In genomic region chr19:10341152-10341551, GRCm38 (mm10) we compare ENCODE assay signal across 8 mouse cellular contexts. TPM values are rescaled to one million over a fixed set of nuclear protein-coding genes. Genes with fewer than 3 reads are reported as not detected.
DNase-seq lines count a peak whose midpoint lies in the region; ATAC-seq and TF ChIP-seq lines count a peak whose summit lies in the region.

No protein-coding gene starts in this region.

- no peaks in the 10 kb centered on the region for H3K9me3 ChIP-seq in liver, embryonic 12.5 days (replicated peaks)

- H3K4me2 ChIP-seq in liver, embryonic 12.5 days = no peak overlapping the region

- peaks cover 53% of the 10 kb centered on the region for H3K27me3 ChIP-seq in liver, embryonic 12.5 days (replicated peaks)
- no peaks in the 10 kb centered on the region for H3K27me3 ChIP-seq in liver, adult 2 months (ENCODE audit: control insufficient read depth, insufficient read depth, low read length)

- 18% methylated on average over 11 of the region's 11 CpGs for WGBS in liver, embryonic 12.5 days (ENCODE audit: insufficient replicate concordance)
- 22% methylated on average over 11 of the region's 11 CpGs for WGBS in liver, adult 2 months

- DNase-seq in liver = peak; percentile 58
- peak; percentile 73 for DNase-seq in adrenal gland, postnatal 10 days
- peak; percentile 72 for DNase-seq in embryo, embryonic 9.5 days (ENCODE audit: extremely low spot score)
- peak; percentile 56 to 61 for DNase-seq in heart, postnatal 14 days
- DNase-seq in liver, adult 2 months (ENCODE audit: extremely low read depth, low read depth, low spot score) = no peak
- peak; percentile 80 for DNase-seq in retina, postnatal 1 day
- no peak for DNase-seq in Muller cell, postnatal 12 days (ENCODE audit: inconsistent ontology term)

- no peak for ATAC-seq in liver, embryonic 12.5 days

- H3K27ac ChIP-seq in liver, embryonic 12.5 days = no peak overlapping the region
- no peak overlapping the region for H3K27ac ChIP-seq in liver, adult 2 months (replicated peaks; ENCODE audit: insufficient read depth, low read depth, low read length)

- no peaks in the 10 kb centered on the region for H3K79me2 ChIP-seq in liver, adult 2 months (ENCODE audit: control insufficient read depth, insufficient read depth, low read length)

- H3K36me3 ChIP-seq in liver, embryonic 12.5 days = no peaks in the 10 kb centered on the region
- no peaks in the 10 kb centered on the region for H3K36me3 ChIP-seq in liver, adult 2 months (ENCODE audit: control insufficient read depth, insufficient read depth, low read length)

- no peak overlapping the region for H3K4me3 ChIP-seq in liver, embryonic 12.5 days
- no peak overlapping the region for H3K4me3 ChIP-seq in liver, adult 2 months (ENCODE audit: insufficient read depth, low read depth, low read length)

- no peak overlapping the region for H3K9ac ChIP-seq in liver, embryonic 12.5 days
- H3K9ac ChIP-seq in liver, adult 2 months (ENCODE audit: low read depth, low read length) = no peak overlapping the region

- TF ChIP-seq POLR2A in liver, adult 2 months (IDR thresholded peaks at IDR 0.05; ENCODE audit: extremely low read depth, insufficient read depth, low read length) = no peak

- H3K4me1 ChIP-seq in liver, embryonic 12.5 days = no peaks in the 10 kb centered on the region
- no peaks in the 10 kb centered on the region for H3K4me1 ChIP-seq in liver, adult 2 months (ENCODE audit: control insufficient read depth, insufficient read depth, low read length)

- peak; percentile 82 for TF ChIP-seq CTCF in liver, adult 2 months (IDR thresholded peaks at IDR 0.05; ENCODE audit: low read depth, low read length)

- intact Hi-C loops in heart, postnatal 14 days (cut with DNase I) = loop anchor here (1.0 kb wide), 1 partner anchor 48 kb away; the partner anchor contains the start of gene Syt7

RNA-seq across cellular contexts. Expression of gene Dagla, which starts 36.5 kb away (rescaled TPM):
- polyA plus RNA-seq in liver, embryonic 12.5 days (2016; fragmentation: Nextera tagmentation; extraction: Ambion mirVana) = 0.55 and 0.56 TPM in 2 replicates
- 1 to 10 TPM; 6.3 to 8.4 TPM for total RNA-seq in adrenal gland, postnatal 10 days (2021)
- total RNA-seq in heart, postnatal 14 days (2021) = 1 to 10 TPM; 3.0 to 3.5 TPM
- 0.18 and 0.40 TPM in 2 replicates for total RNA-seq in liver, adult 2 months (2014; rRNA removed)
- 0.63 and 0.93 TPM in 2 replicates for polyA plus RNA-seq in liver, adult 2 months (2012; rRNA removed)

RNA-seq across cellular contexts. Expression of gene Syt7, which starts 47.7 kb away (rescaled TPM):
- 0.56 and 0.91 TPM in 2 replicates for polyA plus RNA-seq in liver, embryonic 12.5 days (2016; fragmentation: Nextera tagmentation; extraction: Ambion mirVana)
- total RNA-seq in adrenal gland, postnatal 10 days (2021) = 10 to 100 TPM; 25.8 to 26.3 TPM
- 10 to 100 TPM; 35.0 to 39.4 TPM for total RNA-seq in heart, postnatal 14 days (2021)
- total RNA-seq in liver, adult 2 months (2014; rRNA removed) = 0.28 and 0.34 TPM in 2 replicates
- 0.45 and 0.62 TPM in 2 replicates for polyA plus RNA-seq in liver, adult 2 months (2012; rRNA removed)

Comparison
In these comparisons a context has a peak if more than half of its experiments do, and no peak if none do; other contexts are left out.
1. DNase-seq: peak in liver (single experiment), adrenal gland, postnatal 10 days (single experiment), embryo, embryonic 9.5 days (single experiment), heart, postnatal 14 days (2 of 2) and retina, postnatal 1 day (single experiment); none in liver, adult 2 months (single experiment) and Muller cell, postnatal 12 days (single experiment).
2. RNA of gene Syt7, which starts 47.7 kb away (total RNA-seq): 35.0 to 39.4 TPM in heart, postnatal 14 days and 25.8 to 26.3 TPM in adrenal gland, postnatal 10 days; 0.28 to 0.34 TPM in liver, adult 2 months; every median in the first group is over 10 times any median in the second.